Mouse (Mus musculus) neutrophil, adult 83 days (primary cell): ENCODE results near the gene Acpp. TPM values are rescaled to one million over a fixed set of nuclear protein-coding genes. Genes with fewer than 3 reads are reported as not detected.

ENCODE experiments used
- total RNA-seq, 2 experiments: library from RNA; stranded (reverse); gene quantifications; one replicate each; pipeline ENCODE4 v1.2.4; 2023

The Acpp gene
- total RNA-seq, result 10 to 100 TPM; 55.3 to 65.3 TPM

GRCm38 (mm10) chr9:104337183-104337931, at the start of gene Acpp:
Acpp (minus strand) TSS chr9:104337748.

GRCm38 (mm10) chr9:104262823-104263352, 74.7 kb downstream of the Acpp start, which contains the start of gene Dnajc13:
Dnajc13 (minus strand) TSS chr9:104262930.

Other genes with a start within 250 kb of the Acpp start
- gene Ackr4, start 210.8 kb downstream of the Acpp start, total RNA-seq, result under 1 TPM in 1 of 2 experiments, not detected in 1; 0.24 TPM
- 10 to 100 TPM; 57.3 to 60.8 TPM for gene Dnajc13, start 74.8 kb downstream of the Acpp start, total RNA-seq
- not detected for gene Cpne4, start 209.5 kb upstream of the Acpp start, total RNA-seq